Mouse (Mus musculus) brain, embryonic 14.5 days (tissue): Measurements from ENCODE around the gene Zyg11a.

Source experiments
- CTCF ChIP-seq: fragments of 200-500 bp; IDR thresholded peaks from 2 replicates; pipeline ENCODE4 v1.5.1; 2012; ENCODE audit warnings: inconsistent platforms, mild to moderate bottlenecking, moderate library complexity, borderline replicate concordance; ENCODE audit not compliant: insufficient read depth, insufficient read length; ENCODE audit errors: extremely low read depth
- POLR2A ChIP-seq: fragments of 200-500 bp; IDR thresholded peaks from 2 replicates; pipeline ENCODE4 v1.6.1; 2012; ENCODE audit warnings: mild to moderate bottlenecking, inconsistent platforms, borderline replicate concordance; ENCODE audit not compliant: poor library complexity, insufficient read depth, insufficient read length, severe bottlenecking; ENCODE audit errors: extremely low read depth

- TF ChIP-seq CTCF (no peak), POLR2A (no peak)
These were observed 47.9 kb upstream of the Zyg11a start for GRCm38 (mm10) chr4:108265774-108266173.
